Mouse (Mus musculus): ENCODE results near the gene Stx8.

Stx8 gene

DNA sequence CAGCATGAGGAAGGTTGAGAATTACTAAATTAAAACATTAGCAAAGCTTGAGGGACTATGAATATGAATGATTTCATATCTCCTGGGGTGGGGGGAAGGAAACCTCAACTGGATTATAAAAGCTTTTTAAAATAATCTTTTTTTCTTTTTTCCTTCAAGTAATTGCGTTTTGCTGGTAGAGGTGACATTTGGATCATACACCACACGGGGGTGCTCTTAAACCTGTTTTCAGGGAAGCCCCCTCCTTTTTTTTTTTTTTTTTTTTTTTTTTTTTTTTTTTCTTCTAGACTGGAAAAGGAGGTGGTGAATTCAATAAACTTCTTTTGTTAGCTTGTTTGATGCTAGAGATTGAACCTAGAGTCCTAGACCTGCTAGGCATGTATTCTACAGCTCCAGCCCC is 9.3 kb downstream of the Stx8 start:
- in situ Hi-C loops (cut with MboI, MseI), result loop anchor here (10.0 kb wide), 1 partner anchor 890 kb away; no protein-coding TSS in a partner anchor

DNA sequence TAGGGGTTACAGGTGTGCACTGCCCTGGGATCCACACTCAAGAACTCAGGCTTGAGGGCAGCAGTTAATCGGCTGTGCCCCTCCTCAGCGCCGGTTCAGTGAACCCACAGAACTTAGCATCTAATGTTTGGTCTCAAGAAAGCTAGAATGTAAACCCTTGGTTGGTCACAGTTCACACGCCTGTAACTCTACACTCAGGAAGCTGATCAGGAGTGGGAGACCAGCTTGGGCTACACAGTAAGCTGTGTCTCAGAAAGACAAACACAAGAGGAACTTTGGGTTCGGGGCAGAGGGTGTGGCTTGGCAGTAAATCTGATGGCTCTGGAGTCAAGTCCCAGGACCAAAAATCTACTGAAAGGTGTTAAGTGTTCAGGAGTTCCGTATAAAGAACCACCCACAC is 17.6 kb downstream of the Stx8 start:
- in situ Hi-C loops (cut with MboI, MseI), result no loop called here

DNA sequence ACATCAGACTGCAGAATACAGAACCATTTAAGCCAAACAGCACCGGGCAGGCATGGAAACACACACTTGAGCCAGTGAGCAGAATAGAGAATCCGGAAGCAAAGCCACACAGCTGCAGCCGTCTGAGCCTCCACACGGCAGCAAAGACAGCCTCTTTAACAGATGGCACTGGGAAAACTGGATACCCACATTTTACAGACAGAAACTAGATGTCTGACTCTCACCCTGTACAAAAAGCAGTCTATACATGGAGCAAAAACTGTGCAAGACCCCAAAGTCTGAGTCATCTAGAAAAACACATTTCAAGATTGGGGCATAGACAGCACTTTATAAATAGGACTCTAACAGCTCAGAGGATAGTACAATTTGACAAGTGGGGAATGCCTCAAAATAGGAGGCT is 25.2 kb downstream of the Stx8 start:
- in situ Hi-C loops (cut with MboI, MseI), result no loop called here

DNA sequence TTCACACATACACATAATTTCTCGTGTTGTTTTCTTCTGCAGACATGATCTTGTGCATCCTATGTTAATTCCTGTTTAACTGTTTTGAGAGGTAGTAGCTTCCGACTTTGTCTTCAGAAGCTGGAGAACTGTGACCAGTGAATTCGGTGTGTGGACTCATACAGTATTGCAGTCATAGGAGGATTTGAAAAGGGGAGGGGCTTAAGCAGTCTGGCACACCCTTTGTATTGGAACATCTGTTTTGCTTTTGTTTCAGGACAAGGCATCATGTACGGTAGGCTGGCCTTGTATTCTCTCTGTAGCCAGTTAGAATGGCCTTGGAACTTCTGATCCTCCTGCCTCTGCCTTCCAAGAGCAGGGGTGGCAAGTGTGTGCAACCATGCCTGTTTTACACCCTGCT is 30.0 kb downstream of the Stx8 start:
- in situ Hi-C loops (cut with MboI, MseI), result loop anchor here (5.0 kb wide), 1 partner anchor 396 kb away; no protein-coding TSS in a partner anchor

DNA sequence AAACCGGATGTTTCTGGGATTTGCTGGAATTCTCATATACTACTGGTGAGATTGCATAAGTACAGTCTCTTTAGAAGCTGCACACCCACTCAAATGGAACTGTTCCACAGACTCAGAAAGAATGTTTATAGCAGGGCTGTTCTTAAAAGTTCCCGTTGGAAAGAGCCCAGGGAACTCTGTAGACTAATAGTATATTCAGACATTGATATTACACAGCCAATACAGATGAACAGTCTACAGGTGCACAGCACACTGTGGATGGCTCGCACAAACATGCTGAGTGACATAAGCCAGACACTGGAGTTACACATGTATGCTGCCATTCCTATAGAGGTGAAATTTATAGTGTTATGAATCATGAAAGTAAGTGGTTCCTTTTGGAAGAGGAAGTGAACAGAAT is 32.9 kb downstream of the Stx8 start:
- in situ Hi-C loops (cut with MboI, MseI), result loop anchor here (5.0 kb wide), 1 partner anchor 393 kb away; no protein-coding TSS in a partner anchor

DNA sequence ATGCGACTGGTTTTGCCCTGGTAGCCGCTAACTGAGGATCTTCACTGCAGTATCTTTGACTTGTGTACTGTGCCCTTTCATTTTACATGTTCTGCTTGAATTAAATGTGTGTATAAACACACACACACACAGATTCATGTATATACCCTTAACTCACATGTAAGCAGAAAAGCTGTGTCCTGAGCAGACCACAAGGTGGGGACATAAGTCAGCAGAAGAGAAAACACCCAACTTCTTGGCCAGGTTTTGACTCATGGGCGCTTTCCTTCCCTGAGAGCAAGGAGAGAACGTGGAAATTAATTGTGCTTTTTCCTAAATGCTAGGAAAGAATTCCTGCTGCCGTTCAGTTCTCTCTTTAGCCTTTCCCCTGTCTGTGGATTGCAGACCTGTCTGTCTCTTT is 33.6 kb downstream of the Stx8 start:
- in situ Hi-C loops (cut with MboI, MseI), result loop anchor here (5.0 kb wide), 1 partner anchor 393 kb away; no protein-coding TSS in a partner anchor

DNA sequence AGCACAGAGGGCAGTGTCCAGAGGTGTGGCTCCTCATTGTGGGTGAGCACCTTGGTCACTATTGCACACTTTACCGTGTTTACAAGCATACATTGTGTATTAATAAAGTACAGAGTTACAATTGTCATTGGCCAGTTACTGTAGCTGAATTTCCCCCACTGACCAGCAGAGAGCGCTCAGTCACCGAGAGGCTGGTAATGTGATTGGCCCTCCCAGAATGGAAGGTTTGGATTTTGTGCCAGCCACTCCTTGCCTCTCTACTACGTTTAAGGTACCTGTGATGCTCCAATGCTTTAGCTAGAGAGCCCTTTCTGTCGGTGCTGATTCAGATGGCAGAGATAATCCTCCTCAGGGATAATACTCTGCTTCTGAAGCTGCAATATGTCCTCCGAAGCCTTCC is 38.2 kb downstream of the Stx8 start:
- in situ Hi-C loops (cut with MboI, MseI), result no loop called here

DNA sequence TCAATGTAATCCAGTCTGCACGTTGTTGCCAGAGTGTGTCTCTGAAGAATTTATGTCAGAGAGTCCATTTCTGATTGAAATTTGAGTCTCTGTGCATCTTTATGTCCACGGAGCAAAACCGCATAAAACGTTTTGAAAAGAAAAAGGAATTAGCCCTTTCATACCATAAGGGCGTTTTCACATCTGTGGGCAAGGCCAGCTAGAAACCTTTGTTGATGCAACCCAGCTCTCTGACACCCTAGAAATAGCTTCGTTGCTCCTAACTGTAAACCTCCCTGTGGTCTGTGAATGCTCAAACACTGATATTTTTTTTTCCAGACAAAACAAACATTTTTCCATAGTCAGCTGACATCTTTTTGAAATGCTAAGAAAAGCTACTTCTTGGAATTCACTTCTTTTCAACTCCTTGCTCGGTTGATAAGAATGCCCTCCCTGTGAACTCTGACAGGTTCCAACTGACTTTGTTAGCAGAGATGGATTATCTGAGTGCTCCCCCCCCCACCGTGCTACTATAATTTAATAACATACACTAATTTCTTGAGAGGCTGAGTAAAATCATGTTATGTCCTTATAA is 40.3 kb downstream of the Stx8 start:
- in situ Hi-C loops (cut with MboI, MseI), result no loop called here

DNA sequence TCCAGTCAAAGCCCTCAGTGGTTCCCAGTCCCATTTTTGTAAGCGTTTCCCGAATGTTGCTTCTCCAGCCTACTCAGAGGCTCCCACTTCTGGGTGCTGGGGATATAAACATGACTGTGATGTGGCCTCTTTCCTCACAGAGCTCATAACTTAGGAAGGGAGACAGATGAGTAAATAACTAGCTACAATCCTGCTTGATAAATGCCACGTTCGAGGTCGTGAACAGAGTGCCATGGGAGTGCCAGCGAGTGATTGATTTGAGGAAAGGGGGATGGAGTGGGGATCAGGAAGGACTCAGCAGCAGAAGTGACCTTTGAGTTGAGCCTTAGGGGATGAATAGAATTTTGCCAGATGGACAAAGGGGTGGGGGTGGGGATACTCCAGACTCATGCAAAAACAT is 41.7 kb downstream of the Stx8 start:
- in situ Hi-C loops (cut with MboI, MseI), result no loop called here

DNA sequence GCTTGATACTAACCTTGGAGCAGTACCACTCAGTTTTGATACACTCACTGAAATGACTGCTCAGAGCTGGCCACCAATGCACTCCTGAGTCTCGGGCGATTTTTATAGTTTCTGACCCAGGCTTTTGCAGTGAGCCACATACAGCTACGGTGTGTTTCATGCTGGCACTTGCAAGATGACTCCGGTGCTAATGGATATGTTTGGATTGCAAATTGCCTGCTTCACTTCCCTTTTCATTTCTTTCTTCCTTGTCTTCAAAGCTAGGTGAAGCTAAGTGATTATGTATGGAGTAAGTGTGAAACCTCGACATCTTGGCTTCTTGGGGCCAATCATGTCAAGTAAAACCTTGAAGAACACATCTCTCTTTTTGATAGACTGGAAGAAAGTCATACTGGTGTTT is 43.4 kb downstream of the Stx8 start:
- in situ Hi-C loops (cut with MboI, MseI), result no loop called here

DNA sequence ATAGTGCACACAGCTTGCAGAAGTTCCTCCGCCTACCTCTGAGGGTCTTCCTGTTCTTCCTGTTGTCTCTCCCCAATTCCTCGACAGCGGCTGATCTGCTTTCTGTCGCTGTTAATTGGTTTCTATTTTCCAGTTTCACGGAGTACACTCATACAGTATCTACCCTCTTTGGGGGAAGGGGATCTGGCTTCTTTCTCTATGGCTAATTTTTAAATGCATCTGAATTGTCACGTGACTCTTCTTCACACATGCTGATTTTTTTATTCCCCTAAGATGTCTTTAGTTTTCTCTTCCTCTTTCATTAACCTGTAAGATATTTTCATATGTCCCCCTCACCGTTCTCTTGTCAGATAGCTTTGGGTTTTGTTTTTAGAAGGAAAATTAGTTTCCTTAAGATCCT is 46.2 kb downstream of the Stx8 start:
- in situ Hi-C loops (cut with MboI, MseI), result no loop called here

DNA sequence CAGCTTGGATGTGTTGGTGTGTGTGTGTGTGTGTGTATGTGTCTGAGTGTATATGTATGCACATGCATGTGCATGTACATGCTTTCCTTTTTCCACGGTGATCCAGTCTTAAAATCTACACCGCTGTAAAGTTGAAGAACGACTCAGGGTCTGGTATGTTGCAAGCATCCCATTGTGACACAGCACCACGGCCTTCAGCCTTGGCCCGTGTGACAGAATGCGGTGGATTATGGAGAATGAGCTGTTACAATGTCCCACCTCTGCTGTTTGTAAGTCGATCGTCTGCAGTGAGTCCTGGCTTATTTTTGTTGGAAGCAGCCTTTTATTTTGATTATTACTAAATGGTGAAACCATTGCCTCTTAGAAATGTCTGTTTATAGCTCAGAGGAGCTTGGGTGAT is 52.2 kb downstream of the Stx8 start:
- in situ Hi-C loops (cut with MboI, MseI), result no loop called here

DNA sequence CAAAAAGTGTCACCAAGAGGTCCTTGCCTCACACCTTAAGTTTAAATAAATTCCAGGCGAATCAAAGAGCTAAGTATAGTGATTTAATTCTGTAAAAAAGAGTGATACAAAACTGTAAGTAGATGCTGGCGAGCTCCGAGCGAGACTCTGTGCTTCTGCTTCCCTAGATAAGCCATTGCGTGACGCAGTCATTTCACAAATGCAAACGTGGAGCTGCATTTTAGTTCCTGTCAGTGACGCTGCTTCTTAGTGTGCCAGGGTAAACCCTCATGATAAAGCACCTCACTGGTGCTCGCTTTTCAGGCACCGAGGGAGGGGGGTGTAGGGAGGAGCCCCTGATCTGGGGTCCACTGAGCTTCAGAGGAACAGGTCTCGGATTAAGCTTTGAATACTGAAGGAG is 53.2 kb downstream of the Stx8 start:
- in situ Hi-C loops (cut with MboI, MseI), result no loop called here

DNA sequence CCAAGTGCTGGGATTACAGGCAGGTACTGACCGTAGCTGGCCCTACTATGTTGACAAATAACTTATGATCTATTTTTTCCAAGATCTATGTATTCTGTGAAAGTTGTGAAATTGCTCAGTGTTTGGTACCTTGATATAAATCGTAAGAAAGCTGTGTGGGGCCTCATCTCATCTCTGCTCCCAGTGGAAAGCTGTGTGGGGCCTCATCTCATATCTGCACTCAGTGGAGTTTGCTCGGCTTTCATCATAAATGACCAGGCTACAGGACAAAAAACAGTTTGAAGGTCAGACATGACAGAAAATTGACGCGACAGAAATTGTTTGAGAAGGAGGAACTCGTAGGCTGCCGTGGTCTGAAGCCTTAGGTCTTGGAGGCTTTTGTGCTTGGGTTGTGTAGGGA is 56.0 kb downstream of the Stx8 start:
- in situ Hi-C loops (cut with MboI, MseI), result no loop called here

DNA sequence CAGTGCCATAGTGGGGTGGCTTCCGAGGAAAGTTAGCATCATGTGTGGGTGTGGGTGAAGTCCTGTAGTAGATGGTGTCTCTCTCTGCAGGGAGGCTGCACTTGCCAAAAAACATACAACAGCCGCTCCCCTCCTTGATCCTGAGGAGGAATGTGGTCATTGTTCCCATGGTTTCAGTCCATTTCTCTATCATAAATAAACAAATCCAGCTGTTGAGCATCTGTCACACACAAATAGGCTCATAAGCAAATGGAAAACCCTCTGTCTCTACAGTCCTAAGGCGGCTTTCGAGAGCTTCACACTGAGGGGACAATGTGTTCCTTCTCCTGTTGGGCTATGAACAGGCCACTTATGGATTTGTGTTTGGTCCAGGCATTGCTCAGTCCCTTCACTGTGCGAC is 56.9 kb downstream of the Stx8 start:
- in situ Hi-C loops (cut with MboI, MseI), result no loop called here

DNA sequence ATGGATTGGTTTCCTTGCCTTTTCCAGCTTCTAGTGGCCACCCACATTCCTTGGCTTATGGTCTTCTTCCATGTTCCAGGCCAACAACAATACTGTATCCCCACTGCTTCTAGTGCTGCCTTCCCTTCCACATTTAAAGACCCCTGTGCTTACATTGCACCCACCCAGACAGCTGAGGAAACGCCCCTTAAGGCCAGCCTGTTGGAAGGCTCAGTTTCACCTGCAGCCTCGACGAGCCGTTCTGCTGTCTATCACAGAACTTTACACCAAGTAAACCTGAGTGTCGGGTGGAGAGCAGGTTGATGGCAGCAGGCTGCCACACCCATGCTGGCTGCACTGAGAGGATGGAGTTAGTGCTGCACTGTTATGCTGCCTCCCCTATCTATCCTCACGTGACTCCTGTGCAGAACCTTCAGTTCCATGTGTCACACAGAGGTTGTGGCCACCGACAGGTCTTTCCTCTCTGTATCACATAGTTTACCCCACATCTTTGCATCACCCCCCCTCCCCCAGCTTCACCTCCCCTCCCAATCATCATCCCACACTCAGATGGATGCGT is 57.9 kb downstream of the Stx8 start:
- in situ Hi-C loops (cut with MboI, MseI), result no loop called here

DNA sequence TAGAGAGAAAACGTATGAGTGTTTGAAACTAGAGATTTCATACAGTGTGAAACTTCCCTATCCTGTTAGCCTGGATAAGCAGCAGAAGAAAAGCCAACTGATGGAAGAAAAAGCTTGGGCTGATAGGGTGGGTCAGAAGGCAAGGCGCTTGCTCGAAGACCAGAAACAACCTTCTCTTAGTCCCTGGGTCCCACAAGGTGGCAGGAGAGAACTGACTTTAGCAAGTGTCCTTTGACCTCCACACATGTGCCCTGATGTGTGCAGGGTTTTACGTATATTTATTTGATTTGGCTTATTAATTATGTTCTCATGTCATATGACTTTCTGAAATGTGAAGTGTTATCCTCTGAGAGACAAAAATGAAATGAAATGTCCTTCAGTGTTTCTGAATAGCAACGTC is 60.6 kb downstream of the Stx8 start:
- in situ Hi-C loops (cut with MboI, MseI), result no loop called here

DNA sequence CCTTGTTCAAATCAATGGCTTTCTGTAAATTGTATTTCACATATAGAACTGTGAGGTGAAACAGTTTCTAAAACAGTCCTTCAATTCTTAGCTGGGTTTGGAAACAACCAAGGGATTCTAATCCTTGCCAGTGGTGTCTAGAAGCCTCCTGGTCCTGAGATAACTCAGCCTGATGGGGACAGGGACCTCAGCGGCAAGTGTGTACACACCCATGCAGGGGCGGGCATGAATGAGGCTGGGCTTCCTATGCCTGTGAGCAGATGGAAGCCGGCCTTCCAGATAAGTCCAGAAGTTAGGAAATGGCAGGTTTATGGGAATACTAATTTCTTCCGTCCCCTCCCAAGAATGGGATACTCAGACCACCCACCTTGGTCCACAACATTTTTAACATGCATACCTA is 63.1 kb downstream of the Stx8 start:
- in situ Hi-C loops (cut with MboI, MseI), result no loop called here

DNA sequence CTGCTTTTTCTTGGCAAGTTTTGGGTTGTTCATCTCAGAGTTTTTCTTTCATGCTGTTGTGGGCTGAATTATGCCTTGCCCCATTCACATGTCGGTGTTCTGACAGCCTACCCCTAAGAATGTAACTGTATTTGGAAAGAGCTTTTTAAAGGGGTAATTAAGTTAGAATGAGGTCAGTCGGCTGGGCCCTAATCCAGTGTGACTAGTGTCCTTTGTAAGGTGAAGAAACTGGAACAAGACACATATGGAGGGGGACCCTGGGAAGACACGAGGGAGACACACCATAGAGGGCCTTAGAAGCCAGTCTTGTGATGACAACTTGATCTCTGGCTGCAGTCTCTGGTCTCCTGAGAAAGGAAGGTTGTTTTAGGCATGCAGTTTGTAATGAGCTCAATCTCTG is 63.9 kb downstream of the Stx8 start:
- in situ Hi-C loops (cut with MboI, MseI), result no loop called here

DNA sequence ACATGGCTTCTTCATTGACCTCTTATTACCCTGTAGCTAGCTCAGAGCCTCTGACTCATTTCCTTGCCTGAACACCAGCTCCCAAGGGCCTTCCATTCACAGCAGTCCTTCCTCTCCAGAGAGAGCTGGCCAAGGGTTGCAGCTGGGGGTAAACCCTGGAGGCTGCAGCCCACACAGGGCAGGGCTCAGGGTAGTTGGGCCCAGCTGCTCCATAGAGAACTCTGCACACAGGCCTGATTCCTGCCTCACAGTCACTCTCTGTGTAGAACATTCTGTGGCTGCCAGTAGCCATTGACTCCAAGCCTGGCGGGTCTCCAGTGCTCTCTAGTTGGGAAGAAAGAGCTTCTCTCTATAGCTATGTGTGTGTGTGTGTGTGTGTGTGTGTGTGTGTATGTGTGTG is 64.8 kb downstream of the Stx8 start:
- in situ Hi-C loops (cut with MboI, MseI), result no loop called here

DNA sequence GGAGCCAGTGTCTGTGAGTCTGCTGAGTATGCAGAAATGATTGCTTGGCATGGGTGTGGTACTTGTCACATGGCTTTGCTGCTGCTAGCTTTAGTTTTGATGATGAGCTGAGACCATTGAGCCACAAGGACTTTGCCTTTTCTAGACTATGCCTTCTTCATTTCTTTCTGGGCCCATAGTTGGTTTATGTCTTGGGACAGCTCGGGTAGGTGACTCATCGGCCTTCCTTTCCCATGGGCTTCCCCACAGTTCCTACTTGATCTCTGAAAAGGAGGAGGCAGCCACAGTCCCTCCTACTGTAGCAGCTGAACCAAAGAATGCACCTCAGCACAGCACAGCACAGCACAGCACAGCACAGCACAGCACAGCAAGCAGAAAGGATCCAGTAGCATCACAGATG is 66.5 kb downstream of the Stx8 start:
- in situ Hi-C loops (cut with MboI, MseI), result no loop called here

DNA sequence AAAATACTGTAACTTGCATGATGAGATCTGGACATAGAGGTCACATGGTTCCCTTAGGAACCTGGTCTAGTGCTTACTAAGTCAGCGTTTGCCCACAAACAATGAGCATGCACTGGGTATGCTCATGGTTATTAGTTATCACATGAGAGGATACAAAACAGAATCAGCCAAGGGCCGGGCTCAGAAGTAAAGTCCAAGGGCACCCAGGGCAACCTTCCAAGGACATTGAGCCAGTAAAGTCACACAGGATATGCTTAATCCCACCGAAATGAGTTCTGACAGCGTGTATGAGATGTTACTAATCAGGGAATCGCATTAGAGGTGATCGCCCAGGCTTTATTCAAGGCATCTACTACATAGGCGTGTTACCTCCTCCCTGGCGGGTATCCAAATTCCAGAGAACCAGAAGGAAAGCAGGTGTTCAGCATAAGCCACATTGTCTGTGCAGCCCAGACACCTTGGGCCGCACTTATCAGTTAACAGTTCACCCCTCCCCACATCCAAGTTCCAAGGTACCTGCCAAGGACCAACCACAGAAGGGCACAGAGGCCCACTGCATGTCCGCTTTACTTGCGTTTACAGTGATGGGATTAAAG is 67.4 kb downstream of the Stx8 start:
- in situ Hi-C loops (cut with MboI, MseI), result no loop called here

DNA sequence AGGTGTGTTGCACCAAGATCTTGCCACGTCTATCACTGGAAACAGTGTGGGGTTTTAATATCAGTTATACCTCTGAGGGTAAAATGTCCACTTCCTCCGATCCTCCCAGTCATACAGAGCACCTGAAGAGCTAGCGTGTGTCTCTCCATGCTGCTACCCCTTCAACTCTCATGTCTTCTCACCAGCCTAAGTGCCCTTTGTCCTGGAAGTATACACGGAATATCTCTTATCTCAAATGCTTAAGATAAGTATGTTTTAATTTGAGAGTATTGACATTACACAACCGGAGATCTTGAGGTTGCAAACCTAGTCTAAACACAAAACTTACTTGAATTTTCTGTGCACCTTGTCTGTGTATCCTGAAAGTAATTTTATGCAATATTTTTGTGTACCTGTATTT is 68.4 kb downstream of the Stx8 start:
- in situ Hi-C loops (cut with MboI, MseI), result no loop called here
